Mouse (Mus musculus) erythroblast, embryonic 14.5 days (primary cell): ENCODE measurements around the gene Cited2.

ENCODE experiments used
- GATA1 ChIP-seq: IDR thresholded peaks from 2 replicates; pipeline ENCODE4 v1.6.1; 2012; ENCODE audit warnings: low read length, inconsistent platforms, mixed read lengths
- TAL1 ChIP-seq: IDR thresholded peaks from 3 replicates; pipeline ENCODE4 v1.6.1; 2012; ENCODE audit warnings: low read length, inconsistent platforms, mixed read lengths

DNA sequence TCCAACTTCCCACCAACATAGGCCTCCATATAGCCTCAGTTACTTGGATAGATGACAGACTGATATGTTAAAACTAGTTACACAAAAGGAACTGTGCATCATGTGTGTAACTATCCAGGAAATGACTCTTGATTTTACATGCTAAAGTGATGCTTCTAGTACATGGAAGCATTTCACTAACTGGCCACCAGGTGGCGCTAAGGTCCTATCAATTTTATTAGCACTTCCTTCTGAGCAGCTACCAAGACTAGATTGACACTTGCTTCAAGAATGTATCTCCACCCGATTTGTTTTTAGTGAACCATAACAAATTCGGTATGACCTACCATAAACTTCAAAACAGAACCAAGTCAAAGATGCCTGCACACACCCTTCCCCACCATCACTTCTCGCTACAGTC lies 10.0 kb downstream of the Cited2 start:
- no peak for TF ChIP-seq GATA1
- TF ChIP-seq TAL1, result no peak
